Mouse (Mus musculus) ES-Bruce4 (cell line): ENCODE measurements at regions not wholly inside any gene's neighbourhood (a gene's known extent, or its start where the extent isn't known, plus 50 kb on each side); places are given as distances from the start of the nearest gene placed in this dataset.

Experiments
- CTCF ChIP-seq: IDR thresholded peaks from one replicate; pipeline ENCODE4 v1.8.1; 2011; ENCODE audit warnings: low read depth, low read length
- EP300 ChIP-seq: IDR thresholded peaks from 2 replicates; pipeline ENCODE4 v1.6.1; 2011; ENCODE audit warnings: low read depth, low read length; ENCODE audit not compliant: insufficient read depth
- POLR2A ChIP-seq: IDR thresholded peaks from one replicate; pipeline ENCODE4 v1.8.1; 2011; ENCODE audit warnings: low read length; ENCODE audit not compliant: insufficient read depth

GRCm38 (mm10) chr14:46553239-46553638 is 162.8 kb upstream of the Bmp4 start:
- no peak for TF ChIP-seq CTCF
- TF ChIP-seq POLR2A, result no peak
- no peak for TF ChIP-seq EP300
